Mouse (Mus musculus) limb, embryonic 11.5 days (tissue): Measurements from ENCODE around the gene Klhl21. TPM values are rescaled to one million over a fixed set of nuclear protein-coding genes. Genes with fewer than 3 reads are reported as not detected.

Experiments used
- ATAC-seq: fragments of 200-750 bp; cut with Nextera tagmentation; 2 replicates; pipeline ENCODE4 v1.8.0; 2017; ENCODE audit warnings: low read depth; ENCODE audit not compliant: insufficient number of reproducible peaks, low FRiP score, low TSS enrichment
- DNase-seq: peaks from one replicate; pipeline ENCODE4 v3.0.0-alpha.2; 2015; ENCODE audit warnings: low spot score
- H3K27ac ChIP-seq: fragments of 300-500 bp; sonication (generic); replicated peaks from 2 replicates; pipeline ENCODE4 v1.5.1; 2014; ENCODE audit warnings: low read depth, mild to moderate bottlenecking, low read length
- H3K27me3 ChIP-seq: fragments of 300-500 bp; sonication (generic); 2 replicates; pipeline ENCODE4 v1.6.1; 2014; ENCODE audit warnings: mild to moderate bottlenecking, low read length, mixed read lengths; ENCODE audit not compliant: control insufficient read depth, insufficient read depth
- H3K36me3 ChIP-seq: fragments of 300-500 bp; sonication (generic); 2 replicates; pipeline ENCODE4 v1.6.1; 2014; ENCODE audit warnings: mild to moderate bottlenecking, low read length, moderate library complexity, mixed read lengths; ENCODE audit not compliant: control insufficient read depth, insufficient read depth
- H3K4me1 ChIP-seq: fragments of 300-500 bp; sonication (generic); 2 replicates; pipeline ENCODE4 v1.6.1; 2014; ENCODE audit warnings: low read length, mixed read lengths; ENCODE audit not compliant: control insufficient read depth, insufficient read depth
- H3K4me2 ChIP-seq: fragments of 300-500 bp; sonication (generic); 2 replicates; pipeline ENCODE4 v1.6.1; 2014; ENCODE audit warnings: low read depth, mild to moderate bottlenecking, moderate library complexity; ENCODE audit not compliant: severe bottlenecking
- H3K4me3 ChIP-seq: fragments of 300-500 bp; sonication (generic); 2 replicates; pipeline ENCODE4 v1.5.1; 2014; ENCODE audit warnings: low read depth, low read length
- H3K9ac ChIP-seq: fragments of 300-500 bp; sonication (generic); 2 replicates; pipeline ENCODE4 v1.6.1; 2014; ENCODE audit warnings: mild to moderate bottlenecking, low read length
- H3K9me3 ChIP-seq: fragments of 300-500 bp; sonication (generic); 2 replicates; pipeline ENCODE4 v1.6.1; 2016; ENCODE audit warnings: low read length; ENCODE audit not compliant: control insufficient read depth
- WGBS: fragments of 180-500 bp; shearing (Covaris S2); extraction: QIAGEN DNeasy Blood & Tissue Kit; methylation state at CpG from one replicate; pipeline ENCODE4 v1.1.7; 2014; 5-methylcytosine and 5-hydroxymethylcytosine counted together
- polyA plus RNA-seq: library from polyadenylated mRNA; unstranded; fragments of >200 nt; fragmentation: Nextera tagmentation; extraction: Ambion mirVana; gene quantifications from 2 replicates; pipeline ENCODE4 v1.2.1, GENCODE M21; 2014

Gene Klhl21
- polyA plus RNA-seq, 1 experiment from 2014 or later = 4.7 TPM

- Histone ChIP-seq H3K9me3 (no peaks in the 10 kb centered on the region), H3K4me2 (peak overlapping the region; percentile 100), H3K27me3 (0 out of 2 replicates have a peak, but pooled peaks cover 3% of the 10 kb centered on the region), H3K9ac (peak overlapping the region; percentile 68), H3K4me1 (peaks cover 27% of the 10 kb centered on the region), H3K4me3 (peak overlapping the region; percentile 84), H3K27ac (peak overlapping the region; percentile 57), H3K36me3 (no peaks in the 10 kb centered on the region)
- ATAC-seq (peak; percentile 26; the same call in 1 of the 2 replicates), DNase-seq (peak; percentile 68)
- under 1% methylated on average over 115 of the region's 115 CpGs for WGBS
Observed at GRCm38 (mm10) chr4:152009076-152010051, 761 bp downstream of the Klhl21 start.

DNA sequence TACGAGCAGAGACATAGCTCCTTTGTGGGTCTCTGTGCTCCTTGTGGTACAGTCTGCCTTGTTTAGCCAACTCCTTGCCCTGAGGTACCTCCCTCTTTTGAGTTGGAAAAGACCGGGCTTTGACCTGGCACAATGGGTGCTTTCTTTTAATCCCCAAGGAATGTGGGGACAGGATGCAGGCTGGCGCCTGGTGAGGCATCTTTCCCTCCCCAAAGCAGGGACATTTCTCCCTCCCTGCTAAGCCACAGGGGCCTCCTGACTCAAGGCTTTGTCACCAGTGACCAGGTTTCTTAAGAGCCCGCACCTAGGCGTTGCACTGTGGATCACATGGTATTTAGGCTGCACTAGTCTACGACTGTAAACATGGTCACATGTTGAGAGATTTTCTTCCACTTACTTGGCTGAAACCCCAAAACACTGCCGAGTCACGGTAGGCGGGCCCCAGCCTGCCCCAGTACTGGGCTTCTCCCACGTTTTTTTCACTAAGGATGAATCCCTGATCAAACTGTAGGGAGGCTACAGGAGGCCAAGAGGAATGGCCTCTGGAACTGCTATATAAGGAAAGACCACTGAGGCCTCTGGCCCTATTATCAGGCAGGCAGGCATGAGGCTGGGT lies 1.6 kb downstream of the Klhl21 start:
- no peaks in the 10 kb centered on the region for H3K9me3 ChIP-seq
- H3K27me3 ChIP-seq = 0 out of 2 replicates have a peak, but pooled peaks cover 3% of the 10 kb centered on the region
- ATAC-seq (no peak), DNase-seq (no peak)
- 1% methylated on average over 10 of the region's 10 CpGs for WGBS
- peaks cover 27% of the 10 kb centered on the region for H3K4me1 ChIP-seq
- peak overlapping the region; percentile 100 for H3K4me2 ChIP-seq
- H3K4me3 ChIP-seq = peak overlapping the region; percentile 84
- H3K36me3 ChIP-seq = peaks cover 3% of the 10 kb centered on the region; the same call in 1 of the 2 replicates
- H3K27ac ChIP-seq = no peak overlapping the region
- peak overlapping the region; percentile 68 for H3K9ac ChIP-seq

DNA sequence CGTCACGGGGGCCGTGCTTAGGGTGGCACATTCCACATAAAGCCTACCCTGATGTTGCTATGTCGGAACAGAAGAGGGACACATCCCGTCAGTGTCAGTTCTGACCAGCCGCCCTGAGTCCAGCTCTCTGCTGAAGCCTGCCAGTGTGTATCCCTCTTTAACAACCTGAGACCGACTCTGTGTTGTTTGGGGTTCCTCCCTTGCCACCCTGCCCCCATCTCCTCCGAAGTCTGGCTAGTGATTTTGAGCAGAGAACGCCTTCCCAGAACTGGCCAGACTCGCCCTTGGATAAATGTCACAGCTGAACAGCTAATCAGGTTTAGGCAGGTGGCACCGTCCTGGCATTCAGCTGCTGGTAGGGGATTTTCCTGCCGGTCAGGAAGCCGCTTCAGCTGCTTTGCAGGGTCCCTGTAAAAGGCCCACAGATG lies 2.1 kb downstream of the Klhl21 start:
- Histone ChIP-seq H3K36me3 (peaks cover 4% of the 10 kb centered on the region; the same call in 1 of the 2 replicates), H3K9me3 (no peaks in the 10 kb centered on the region), H3K27ac (no peak overlapping the region), H3K9ac (peak overlapping the region; percentile 17; the same call in 1 of the 2 replicates), H3K27me3 (0 out of 2 replicates have a peak, but pooled peaks cover 3% of the 10 kb centered on the region), H3K4me3 (peak overlapping the region; percentile 84), H3K4me1 (peaks cover 27% of the 10 kb centered on the region), H3K4me2 (peak overlapping the region; percentile 100)
- 11% methylated on average over 13 of the region's 13 CpGs for WGBS
- no peak for DNase-seq
- ATAC-seq = no peak

- Histone ChIP-seq H3K9ac (no peak overlapping the region), H3K27ac (no peak overlapping the region), H3K36me3 (peaks cover 5% of the 10 kb centered on the region; the same call in 1 of the 2 replicates), H3K4me3 (no peak overlapping the region; the same call in 1 of the 2 replicates), H3K9me3 (no peaks in the 10 kb centered on the region), H3K4me2 (peak overlapping the region; percentile 100), H3K27me3 (0 out of 2 replicates have a peak, but pooled peaks cover 3% of the 10 kb centered on the region), H3K4me1 (peaks cover 27% of the 10 kb centered on the region)
- 80% methylated on average over 8 of the region's 8 CpGs for WGBS
- ATAC-seq (no peak), DNase-seq (no peak)
Observed at GRCm38 (mm10) chr4:152011171-152011760, 2.7 kb downstream of the Klhl21 start.

GRCm38 (mm10) chr4:152012109-152012508 lies 3.5 kb downstream of the Klhl21 start:
- H3K27ac ChIP-seq = no peak overlapping the region
- H3K9me3 ChIP-seq = no peaks in the 10 kb centered on the region
- H3K27me3 ChIP-seq = 0 out of 2 replicates have a peak, but pooled peaks cover 3% of the 10 kb centered on the region
- H3K9ac ChIP-seq = no peak overlapping the region
- H3K36me3 ChIP-seq = peaks cover 5% of the 10 kb centered on the region; the same call in 1 of the 2 replicates
- peaks cover 25% of the 10 kb centered on the region for H3K4me1 ChIP-seq
- DNase-seq = no peak
- WGBS = 93% methylated on average over 16 of the region's 16 CpGs
- no peak overlapping the region for H3K4me3 ChIP-seq
- ATAC-seq = no peak
- H3K4me2 ChIP-seq = 0 out of 2 replicates have a peak overlapping the region, but pooled peaks have one; percentile 0

- no peak overlapping the region for H3K9ac ChIP-seq
- no peak overlapping the region for H3K4me2 ChIP-seq
- H3K4me3 ChIP-seq = no peak overlapping the region
- no peaks in the 10 kb centered on the region for H3K9me3 ChIP-seq
- no peak overlapping the region for H3K27ac ChIP-seq
- ATAC-seq (no peak), DNase-seq (no peak)
- whole genome bisulfite sequencing = 86% methylated on average over 12 of the region's 12 CpGs
- peaks cover 15% of the 10 kb centered on the region for H3K4me1 ChIP-seq
- H3K27me3 ChIP-seq = no peaks in the 10 kb centered on the region
- H3K36me3 ChIP-seq = peaks cover 5% of the 10 kb centered on the region; the same call in 1 of the 2 replicates
Observed at GRCm38 (mm10) chr4:152013036-152013813, 4.6 kb downstream of the Klhl21 start.

DNA sequence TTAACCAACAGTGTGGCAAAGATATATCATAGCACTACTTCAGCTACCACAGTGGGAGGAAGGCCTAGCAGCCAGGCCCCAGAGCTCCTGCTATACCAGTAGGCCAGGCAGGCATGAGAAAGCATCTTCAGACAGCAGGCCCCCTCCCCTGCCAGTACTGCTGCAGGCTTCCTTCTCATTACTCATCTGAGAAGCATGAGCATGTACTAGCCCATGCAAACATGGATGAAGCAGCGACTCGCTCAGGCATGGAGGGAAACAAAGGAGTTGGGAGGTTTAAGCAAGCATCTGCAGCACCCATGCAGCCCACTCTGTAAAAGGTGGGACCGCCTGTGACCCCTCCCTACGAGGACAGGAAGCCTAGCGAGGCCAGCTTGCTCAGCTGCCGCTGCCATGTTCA lies 10.5 kb downstream of the Klhl21 start:
- Histone ChIP-seq H3K27ac (no peak overlapping the region), H3K9me3 (no peaks in the 10 kb centered on the region), H3K36me3 (peaks cover 27% of the 10 kb centered on the region), H3K4me2 (no peak overlapping the region), H3K4me3 (no peak overlapping the region), H3K9ac (no peak overlapping the region), H3K4me1 (no peaks in the 10 kb centered on the region), H3K27me3 (no peaks in the 10 kb centered on the region)
- DNase-seq (no peak), ATAC-seq (no peak)
- 84% methylated on average over 6 of the region's 6 CpGs for WGBS
